Mouse (Mus musculus) gastrocnemius, postnatal 10 days (tissue): ENCODE results near the gene Trib3. TPM values are rescaled to one million over a fixed set of nuclear protein-coding genes. Genes with fewer than 3 reads are reported as not detected.
"Not testable (repeated sequence)": the region's sequence is repeated elsewhere in the genome, so short reads cannot be mapped to it uniquely, and the experiment has no call there.

Experiments used
- DNase-seq: peaks from one replicate; pipeline ENCODE4 v3.0.0; 2021; ENCODE audit warnings: mixed read lengths
- long read RNA-seq, 2 experiments: library from polyadenylated mRNA; stranded (forward); transcript quantifications; one replicate each; pipeline ENCODE4 v2.0.0; 2021
- total RNA-seq, 2 experiments: library from RNA; stranded (reverse); gene quantifications; 2 replicates each; pipeline ENCODE4 v1.2.3; 2021

The Trib3 gene
- 1 to 10 TPM; 1.3 to 1.5 TPM for total RNA-seq
- long read RNA-seq, experiment 1, partial matches to known transcripts: 0 of 2 reads
- long read RNA-seq, experiment 1, other reads (novel, unspliced or antisense): 0 of 2 reads
- long read RNA-seq, experiment 2, transcript Trib3-201 (4 exons, 2,026 nt): major isoform, 5 of 5 reads
- long read RNA-seq, experiment 2, partial matches to known transcripts: 0 of 5 reads
- long read RNA-seq, experiment 2, other reads (novel, unspliced or antisense): 0 of 5 reads

DNA sequence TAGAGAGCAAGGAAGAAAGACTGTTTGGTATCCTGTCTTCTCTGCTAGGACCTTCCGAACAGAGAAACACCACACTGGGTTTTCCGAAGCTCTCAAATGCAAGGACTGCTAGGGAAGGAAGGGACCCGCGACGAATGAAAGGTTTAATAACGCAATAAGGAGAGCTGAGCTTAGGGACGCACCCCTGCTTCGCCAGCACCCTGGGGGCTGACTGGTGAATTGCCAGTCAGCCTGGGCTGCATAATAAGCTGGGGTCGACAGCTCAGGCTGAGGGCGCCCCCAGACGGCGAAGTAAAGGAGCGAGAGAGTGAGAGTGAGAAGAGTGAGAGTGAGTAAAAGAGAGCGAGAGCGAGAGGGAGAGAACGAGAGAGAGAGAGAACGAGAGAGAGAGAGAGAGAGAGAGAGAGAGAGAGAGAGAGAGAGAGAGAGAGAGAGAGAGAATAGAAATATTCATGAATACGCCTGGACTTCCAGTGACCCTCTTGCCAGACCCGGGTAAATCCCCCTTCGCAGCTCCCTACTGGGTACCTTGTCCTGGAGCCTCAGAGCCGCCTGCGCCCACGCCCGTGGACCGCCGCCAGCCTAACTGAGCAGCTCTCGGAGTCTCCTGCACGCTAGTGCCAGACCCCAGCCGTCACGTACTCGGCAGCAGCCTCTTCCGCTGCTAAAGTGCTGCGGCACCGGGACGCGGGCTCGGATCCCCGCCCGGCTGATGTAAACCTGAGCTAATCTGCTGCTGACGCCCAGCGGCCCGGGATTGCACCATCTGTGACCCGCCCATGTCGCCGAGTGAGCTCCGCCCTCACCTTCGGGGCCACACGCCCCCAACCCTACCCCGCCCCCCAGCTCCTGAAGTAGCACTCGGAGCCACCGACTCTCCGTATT, at the start of gene Trib3:
Gene Trib3 (minus strand): TSS at position 704 of the 885 bp plus-strand sequence.
- peak; percentile 69 for DNase-seq

DNA sequence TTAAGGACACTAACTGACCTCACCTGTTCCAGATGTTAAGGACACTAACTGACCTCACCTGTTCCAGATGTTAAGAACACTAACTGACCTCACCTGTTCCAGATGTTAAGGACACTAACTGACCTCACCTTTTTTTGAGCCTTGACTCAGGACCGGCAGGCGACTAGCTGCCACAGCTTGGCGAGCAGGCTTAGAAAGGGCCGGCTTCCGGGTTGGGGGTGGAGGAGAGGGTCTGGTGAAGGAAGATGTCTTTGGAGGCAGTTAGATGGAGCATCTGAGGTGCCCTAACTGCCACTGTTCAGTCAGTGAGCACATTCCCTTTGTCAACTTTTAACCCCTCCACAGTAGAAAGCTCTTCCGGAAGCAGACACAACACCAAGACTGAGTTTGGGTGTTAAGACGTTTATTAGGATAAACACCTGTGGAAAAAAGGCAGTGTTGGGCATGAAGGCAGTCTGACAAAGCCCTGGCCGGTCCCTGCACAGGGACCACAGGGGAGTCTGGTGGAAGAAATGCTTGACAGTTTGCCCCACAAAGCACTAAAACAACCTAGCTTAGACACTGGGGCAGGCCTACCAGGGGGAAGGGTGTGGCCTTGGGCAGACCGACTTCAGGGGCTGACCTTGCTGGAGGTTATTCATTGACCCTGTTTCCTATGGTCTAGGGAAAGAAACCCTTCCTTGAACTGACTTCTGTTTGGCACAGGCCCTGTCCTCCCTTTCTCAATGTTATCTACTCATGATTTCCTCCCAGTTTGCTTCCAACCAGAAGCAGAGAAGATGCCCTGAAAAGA, 49.6 kb upstream of the Trib3 start:
- no peak for DNase-seq

DNA sequence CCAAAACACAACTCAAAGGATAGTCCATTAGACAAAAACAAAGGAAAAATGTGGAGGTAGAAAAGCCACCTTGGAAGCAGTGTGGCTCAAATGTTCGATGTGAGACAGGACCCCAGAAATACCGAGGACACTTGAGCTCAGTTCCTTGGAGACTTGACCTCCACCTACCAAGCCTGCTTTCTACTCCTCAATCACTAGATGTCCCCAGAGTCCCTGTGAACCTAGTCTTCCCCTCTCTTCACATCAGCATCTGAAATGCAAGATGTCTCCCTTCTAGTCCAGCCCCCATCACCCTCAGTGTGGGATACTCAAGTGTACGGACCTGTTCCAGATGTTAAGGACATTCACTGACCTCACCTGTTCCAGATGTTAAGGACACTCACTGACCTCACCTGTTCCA, 49.0 kb upstream of the Trib3 start:
- no peak for DNase-seq

DNA sequence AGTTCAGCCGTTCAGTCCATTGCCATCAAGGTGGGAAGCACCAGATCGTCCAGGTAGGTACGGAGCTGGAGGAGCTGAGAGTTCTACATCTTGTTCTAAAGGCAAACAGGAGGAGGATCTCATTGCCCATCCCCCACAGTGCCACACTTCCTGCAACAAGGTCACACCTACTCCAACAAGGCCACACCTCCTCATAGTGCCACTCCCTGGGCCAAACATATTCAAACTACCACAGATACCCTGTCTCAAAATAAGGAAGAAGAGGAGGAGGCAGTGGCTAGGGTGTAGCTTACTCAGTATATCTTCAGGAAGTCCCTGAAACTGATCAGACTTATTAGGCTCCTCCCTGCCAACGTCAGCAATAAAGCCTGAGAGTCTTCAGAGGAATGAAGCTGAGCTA, 40.4 kb upstream of the Trib3 start:
- DNase-seq: no peak

DNA sequence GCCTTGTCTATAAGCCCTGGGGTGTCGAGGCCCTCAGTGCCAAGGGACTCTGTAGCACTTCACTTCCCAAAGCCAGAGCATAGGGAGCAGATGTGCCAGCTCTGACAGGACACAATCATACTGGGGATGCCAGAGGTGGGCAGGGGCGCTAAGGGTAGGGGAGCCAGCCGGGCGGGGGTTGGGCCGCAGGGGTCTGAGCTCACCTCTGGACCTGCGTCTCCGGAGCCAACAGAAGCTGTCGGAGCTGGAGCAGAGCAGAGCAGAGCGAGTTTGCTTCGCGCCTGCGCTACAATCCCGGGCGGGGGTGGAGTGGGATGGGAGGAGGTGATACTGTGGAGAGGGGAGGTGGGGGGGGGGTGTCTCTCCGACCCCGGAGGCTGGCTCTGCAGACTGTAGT, 32.5 kb upstream of the Trib3 start, which contains the start of gene Nrsn2:
Gene Nrsn2 (minus strand): TSS at position 294 of the 397 bp plus-strand sequence.
- no peak for DNase-seq

DNA sequence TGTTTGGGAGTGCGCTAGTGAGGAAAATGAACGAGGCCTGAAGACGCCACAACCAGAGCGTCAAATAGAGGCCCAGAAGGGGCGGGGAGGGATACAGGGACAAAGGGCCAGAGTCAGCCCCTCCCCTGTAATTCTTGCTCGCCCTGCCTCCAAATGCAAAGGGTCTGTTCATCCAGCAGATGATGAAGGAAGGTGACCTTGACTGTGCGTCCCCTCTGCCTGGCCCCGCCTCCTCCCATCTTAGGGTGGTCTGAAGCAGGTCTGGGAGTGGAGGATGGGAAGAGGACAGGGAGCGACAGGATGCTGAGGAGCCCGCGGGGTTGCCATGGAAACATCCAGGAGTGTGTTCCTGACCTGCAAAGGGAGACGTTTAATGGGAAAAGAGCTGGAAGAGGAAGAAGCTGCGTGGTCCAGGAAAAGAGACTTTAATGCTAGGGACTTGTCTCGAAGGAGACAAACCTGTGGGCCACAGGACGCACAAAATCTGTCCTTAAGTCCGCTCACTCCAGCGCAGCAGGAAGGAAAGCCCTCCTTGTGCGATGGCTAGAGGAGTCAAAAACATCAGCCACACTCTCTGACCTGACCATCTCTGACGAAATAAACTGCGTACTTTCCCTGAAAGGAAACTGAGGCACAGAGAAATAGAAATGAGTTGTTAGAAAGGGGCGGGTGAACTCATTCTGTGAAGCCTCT, 32.0 kb upstream of the Trib3 start:
- no peak for DNase-seq

DNA sequence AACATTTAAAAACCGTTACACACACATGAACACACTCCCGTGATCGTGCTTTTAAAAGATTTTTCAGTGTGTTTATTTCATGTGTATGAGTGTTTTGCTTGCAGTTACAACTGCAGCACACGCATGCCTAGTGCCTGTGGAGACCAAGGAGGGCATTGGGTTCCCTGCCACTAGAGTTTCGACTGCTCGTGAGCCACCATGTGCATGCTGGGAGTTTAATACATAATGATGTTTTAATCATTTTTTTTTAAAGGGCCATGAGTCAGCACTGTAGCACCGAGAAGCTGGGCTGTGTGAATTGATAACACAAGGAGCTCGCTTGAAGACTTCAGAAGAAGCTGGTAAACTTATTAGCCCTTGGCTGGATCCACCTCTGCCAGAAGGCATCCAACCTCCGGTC, 29.7 kb upstream of the Trib3 start:
- DNase-seq: no peak

DNA sequence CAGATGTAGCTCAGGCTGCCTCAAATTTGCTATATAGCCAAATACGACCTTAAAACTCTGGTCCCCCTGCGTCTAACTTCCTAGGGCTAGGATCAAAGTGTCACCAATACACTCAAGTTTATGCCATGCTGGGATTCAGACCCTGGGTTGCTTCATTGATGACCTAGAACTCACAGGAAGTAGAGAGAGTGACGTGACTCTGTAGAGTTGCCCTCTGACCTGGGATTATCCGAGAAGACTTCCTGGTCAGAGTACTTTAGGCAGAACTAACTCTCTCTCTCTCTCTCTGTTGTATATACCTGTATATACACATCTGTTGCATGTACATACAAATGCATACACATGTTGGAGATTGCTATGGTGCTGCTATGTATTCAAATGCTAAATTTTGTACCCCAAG, 28.8 kb upstream of the Trib3 start:
- no peak for DNase-seq

DNA sequence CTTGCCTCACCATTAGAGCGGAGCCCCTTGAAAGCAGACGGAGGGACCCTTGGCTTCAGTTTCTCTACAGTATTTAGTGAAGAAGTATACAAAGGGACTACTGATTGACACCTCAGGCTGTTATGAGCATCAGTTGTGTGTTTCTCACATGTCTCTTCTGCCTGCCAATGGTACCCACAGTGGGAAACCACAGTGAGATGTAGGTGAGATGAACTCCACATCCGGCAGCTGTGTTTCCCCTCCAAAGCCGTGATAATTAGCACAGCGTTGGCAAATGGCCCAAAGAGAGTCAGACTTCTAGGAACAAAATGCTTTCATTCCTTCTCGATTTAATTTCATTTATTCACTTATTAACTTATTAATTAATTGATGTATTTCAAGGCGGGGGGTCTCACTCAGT, 28.3 kb upstream of the Trib3 start:
- no peak for DNase-seq

DNA sequence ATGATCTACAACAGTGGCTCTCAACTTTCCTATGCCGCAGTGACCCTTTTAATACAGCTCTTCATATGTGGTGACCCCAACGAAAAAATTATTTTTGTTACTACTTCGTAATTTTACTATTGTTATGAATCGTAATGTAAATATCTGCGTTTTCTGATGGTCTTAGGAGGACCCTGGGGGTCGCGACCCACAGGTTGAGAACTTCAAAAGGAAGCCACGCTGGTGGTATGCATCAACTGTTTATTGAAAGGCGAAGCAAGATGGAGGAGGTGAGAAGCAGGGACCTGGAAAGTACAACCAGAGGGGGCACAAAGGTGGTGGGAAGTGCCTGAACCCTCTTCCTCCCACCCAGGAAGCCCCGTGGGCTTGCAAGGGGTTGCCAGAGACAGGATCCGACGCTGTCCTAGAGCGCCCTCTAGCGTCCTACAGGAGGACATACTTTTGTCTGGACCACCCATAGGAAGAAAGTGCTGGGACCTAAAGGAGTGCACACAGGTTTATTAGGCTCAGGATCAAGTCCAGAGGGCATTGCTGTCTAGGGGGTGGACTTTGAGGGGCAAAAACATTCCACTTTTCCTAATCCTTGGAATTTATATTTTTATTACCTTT, 24.8 kb upstream of the Trib3 start:
- DNase-seq: peak; percentile 49

DNA sequence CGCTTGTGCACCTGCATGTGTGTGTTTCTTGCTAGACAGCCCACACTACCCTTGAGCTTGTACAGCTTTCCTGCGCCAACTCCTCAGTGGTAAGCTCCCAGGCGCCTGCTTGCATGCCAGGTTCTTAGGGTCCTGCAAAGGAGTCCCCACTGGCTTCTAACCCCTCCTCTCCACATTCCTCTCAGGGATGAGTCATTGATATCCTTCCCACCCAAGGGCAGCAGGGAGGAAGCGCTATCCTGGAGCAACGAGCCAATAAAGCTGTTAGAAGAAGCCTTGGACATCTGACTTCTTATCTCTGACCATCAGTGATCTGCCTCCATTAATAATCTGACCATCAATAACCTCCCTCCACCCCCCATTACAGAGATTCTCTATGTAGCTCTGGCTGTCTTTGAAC, 24.1 kb upstream of the Trib3 start:
- no peak for DNase-seq

DNA sequence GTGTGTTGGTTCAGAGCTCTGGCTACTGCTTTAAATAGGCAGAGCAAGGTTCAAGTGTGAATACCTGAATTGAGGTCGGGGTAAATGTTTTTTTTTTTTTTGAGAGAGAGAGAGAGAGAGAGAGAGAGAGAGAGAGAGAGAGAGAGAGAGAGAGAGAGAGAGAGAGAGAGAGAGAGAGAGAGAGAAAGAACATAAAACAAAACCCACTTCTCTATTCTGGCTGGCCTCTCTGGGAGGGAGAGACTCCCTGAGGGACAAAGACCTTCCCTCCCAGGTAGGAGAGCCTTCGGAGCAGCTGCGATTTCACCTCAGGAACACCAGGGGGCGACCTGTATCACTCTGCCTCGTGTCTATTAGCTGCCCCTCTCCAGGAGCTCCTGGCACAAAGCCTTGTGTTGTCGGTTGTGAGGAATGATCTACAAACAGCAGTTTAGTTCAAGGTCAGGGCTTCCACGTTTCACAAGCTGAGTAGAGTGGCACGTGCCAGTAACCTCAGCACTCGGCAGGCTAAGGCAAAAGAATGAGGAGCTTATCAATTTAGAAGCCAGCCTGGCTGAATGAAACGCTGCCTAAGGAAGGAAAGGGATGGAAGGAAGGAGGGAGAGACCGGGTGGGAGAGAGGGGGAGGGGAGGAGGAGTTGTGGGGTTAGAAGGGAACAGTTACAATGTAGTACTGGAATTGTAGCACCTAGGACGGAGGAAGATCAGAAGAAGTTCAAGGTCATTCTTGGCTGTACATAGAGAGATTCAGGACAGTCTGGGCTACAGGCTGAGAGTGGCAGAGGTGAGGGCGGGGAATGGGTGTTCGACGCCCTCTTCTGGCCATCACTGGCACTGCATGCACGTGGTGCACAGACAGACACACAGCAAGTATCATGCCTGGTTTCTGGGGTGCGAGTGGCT, 19.7 kb upstream of the Trib3 start:
- DNase-seq: peak; percentile 65

DNA sequence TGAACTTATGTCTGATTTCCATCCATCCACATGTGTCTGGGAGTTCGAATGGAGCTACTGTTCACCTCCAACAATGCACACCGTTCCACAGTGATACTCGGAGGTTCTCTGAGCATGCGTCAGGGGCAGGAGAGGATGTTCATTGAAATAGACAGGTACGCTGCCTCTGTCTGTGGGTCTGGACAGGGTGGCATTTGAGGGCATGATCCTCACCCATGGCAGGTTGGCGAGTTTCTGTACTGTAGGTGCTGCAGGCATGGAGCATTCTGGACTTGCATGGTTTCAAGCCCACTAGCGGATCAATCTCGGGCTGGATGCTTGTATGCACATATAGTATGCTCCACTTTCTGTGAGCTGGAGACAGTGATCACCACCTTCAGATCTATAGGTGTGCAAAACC, 17.4 kb upstream of the Trib3 start:
- no peak for DNase-seq

DNA sequence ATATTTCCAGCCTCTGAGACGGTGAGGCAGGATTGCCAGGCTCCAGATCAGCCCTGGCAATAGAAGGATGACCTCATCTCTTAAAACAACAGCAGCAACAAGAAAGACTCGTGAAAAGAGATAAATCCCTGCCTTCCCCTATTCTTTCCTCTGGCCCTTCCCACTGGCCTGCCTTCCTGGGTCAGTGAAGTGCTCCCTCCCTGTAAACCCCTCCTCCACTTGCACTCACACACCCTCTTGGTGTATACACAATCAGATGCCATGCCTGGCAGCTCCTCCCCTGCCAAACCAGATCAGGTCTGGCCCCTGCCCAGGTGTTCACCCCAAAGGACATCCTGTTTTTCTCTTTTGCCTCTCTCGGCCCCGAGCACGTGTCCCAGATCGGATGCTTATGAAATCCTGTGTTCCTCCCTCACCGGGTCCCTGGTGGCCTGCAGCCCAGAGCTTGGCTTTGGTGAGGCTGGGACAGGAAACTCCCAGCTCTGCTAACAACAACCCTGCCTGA, 16.5 kb upstream of the Trib3 start:
- DNase-seq: peak; percentile 41

DNA sequence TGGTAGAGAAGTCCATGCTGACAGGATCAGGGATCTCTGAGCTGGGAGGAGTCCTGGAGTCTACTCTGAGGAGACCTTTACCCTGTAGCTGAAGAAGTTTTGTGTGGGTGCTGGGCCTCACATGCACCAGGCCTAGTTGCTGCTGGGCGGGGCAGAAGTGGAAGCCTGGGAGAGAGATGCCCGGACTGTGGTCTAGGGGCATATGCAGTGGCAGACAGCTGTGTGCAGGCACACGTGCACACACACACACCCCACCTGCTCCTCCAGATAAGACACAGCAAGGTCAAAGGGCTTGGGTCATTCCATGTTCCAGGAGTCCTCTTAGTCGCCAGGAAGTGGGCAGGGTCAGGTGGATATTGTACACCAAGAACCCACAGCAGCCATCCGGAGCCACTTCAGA, 15.8 kb upstream of the Trib3 start:
- no peak for DNase-seq

DNA sequence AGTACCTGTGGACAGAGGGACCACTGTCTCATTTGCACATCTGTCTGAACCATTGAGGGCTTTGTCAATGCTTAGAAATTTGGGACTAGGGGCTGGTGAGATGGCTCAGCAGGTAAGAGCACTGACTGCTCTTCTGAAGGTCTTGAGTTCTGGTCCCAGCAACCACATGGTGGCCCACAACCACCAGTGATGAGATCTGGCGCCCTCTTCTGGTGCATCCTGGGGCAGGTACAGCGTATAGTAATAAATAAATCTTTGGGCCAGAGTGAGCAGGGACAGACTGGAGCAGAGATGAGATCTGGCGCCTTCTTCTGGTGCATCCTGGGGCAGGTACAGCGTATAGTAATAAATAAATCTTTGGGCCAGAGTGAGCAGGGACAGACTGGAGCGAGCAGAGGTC, 15.1 kb upstream of the Trib3 start:
- DNase-seq: not testable (repeated sequence)

DNA sequence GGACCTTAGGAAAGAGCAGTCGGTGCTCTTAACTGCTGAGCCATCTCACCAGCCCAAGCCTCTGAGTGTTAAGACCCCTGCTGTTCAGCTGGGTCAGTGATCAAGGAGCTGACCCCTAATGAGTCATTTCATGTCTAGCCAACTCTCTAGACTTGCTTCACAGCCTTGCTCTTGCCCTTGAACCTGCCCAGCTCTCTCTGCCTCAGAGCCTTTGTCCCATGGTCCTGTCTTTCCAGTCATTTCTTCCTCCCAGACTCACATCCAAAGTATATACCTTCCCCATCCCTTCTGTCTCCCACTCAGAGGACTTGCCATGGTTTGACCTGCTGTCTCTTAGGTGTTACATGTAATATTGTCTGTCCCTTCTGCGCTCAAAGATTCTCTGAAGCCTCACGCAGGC, 13.4 kb upstream of the Trib3 start:
- DNase-seq: no peak

DNA sequence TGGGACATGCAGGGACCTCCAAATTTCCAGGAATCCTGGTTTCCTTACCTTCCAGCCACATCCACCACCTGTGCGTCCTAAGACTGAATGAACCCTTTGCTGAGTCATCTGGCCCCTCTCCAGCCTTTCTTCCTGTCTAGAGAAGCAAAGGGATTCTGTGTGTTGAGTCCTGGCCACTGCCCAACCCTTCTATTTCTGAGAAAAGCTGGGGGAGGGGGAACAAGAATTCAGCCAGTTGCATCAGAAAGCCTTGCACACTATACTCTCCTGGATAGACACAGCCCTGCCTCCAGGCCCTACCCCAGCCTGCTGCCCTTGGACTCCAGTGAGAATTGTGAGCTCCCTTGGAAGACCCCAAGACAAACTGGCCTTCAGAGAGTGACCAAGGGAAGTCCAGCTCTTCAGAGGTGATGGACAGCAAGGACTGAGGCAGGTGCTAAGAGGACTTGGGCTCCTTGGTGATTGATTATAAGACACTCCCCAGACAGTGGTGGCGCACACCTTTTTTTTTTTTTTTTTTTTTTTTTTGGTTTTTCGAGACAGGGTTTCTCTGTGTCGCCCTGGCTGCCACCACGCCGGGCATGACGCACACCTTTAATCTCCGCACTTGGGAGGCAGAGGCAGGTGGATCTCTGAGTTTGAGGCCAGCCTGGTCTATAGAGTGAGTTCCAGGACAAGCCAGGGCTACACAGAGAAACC, 6.2 kb upstream of the Trib3 start:
- DNase-seq: no peak

DNA sequence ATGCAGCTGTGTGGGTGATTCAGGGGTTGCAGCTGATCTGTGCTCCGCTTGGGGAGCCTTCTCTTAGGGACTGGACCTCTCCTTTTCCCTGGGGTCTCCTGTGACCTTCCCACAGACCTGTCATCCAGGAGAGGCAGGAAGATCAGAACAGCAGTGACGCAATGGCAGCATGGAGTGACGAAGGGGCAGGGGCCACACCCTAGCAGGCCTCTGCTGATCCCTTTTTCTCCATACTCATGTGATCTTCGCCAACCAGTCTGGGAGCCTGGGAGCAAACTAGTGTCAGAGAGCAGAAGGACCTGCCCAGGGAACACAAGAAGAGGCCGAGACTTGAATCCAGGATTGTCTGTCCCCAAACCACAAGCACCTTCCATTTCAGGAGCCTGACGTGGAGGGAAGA, 5.4 kb upstream of the Trib3 start:
- DNase-seq: no peak

DNA sequence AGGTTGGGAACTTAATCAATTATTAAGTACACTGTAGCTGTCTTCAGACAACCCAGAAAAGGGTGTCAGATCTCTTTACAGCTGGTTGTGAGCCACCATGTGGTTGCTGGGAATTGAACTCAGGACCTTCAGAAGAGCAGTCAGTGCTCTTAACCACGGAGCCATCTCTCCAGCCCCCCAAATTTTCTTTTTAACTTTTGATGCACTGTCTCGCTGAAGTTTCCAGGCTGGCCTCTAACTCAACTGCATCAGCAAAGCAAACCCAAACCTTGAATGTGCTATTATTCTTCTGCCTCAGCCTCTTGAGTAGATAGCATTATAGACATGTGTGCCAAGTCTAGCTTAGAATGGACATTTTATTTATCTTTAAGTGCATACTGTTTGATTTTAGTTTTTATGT, 3.9 kb upstream of the Trib3 start:
- DNase-seq: no peak
